Mouse (Mus musculus) ES-E14 (cell line): ENCODE results near the gene Frmd6. TPM values are rescaled to one million over a fixed set of nuclear protein-coding genes. Genes with fewer than 3 reads are reported as not detected.

Experiments
- DNase-seq: peaks from one replicate; pipeline ENCODE4 v3.0.0-alpha.2; 2013; ENCODE audit warnings: low read depth, low spot score
- H3K27ac ChIP-seq: 2 replicates; pipeline ENCODE4 v1.5.1; 2012; ENCODE audit warnings: low read depth, mild to moderate bottlenecking, low read length, moderate library complexity, mixed read lengths; ENCODE audit not compliant: poor library complexity, insufficient read depth, severe bottlenecking
- H3K36me3 ChIP-seq: 2 replicates; pipeline ENCODE4 v1.6.1; 2012; ENCODE audit warnings: mild to moderate bottlenecking, low read length, moderate library complexity, mixed read lengths; ENCODE audit not compliant: control insufficient read depth, poor library complexity, insufficient read depth, severe bottlenecking
- H3K4me1 ChIP-seq, 2 experiments: fragments of 150-350 bp in 1 of 2; sonication (generic) in 1 of 2; 2 replicates each; pipeline ENCODE4 v1.6.1; 2012; ENCODE audit warnings: low read length in 2 of 2, mild to moderate bottlenecking in 1 of 2, mixed read lengths in 1 of 2; ENCODE audit not compliant: control insufficient read depth in 2 of 2, insufficient read depth in 2 of 2, poor library complexity in 1 of 2
- H3K4me3 ChIP-seq, 2 experiments: fragments of 150-350 bp in 1 of 2; sonication (generic) in 1 of 2; 2 replicates each; pipeline ENCODE4 v1.5.1; 2012; ENCODE audit warnings: low read length in 2 of 2, low read depth in 1 of 2, mild to moderate bottlenecking in 1 of 2, mixed read lengths in 1 of 2; ENCODE audit not compliant: insufficient read depth in 1 of 2, poor library complexity in 1 of 2, severe bottlenecking in 1 of 2
- H3K9ac ChIP-seq: 2 replicates; pipeline ENCODE4 v1.6.1; 2012; ENCODE audit warnings: low read depth, mild to moderate bottlenecking, low read length, mixed read lengths; ENCODE audit not compliant: poor library complexity, insufficient read depth, severe bottlenecking
- H3K9me3 ChIP-seq: fragments of 150-350 bp; sonication (generic); 2 replicates; pipeline ENCODE4 v1.6.1; 2012; ENCODE audit warnings: low read depth, mild to moderate bottlenecking, low read length; ENCODE audit not compliant: control insufficient read depth, insufficient read depth
- CHD2 ChIP-seq: IDR thresholded peaks from 2 replicates; pipeline ENCODE4 v1.6.1; 2014; ENCODE audit warnings: mild to moderate bottlenecking, low read depth, low read length, inconsistent platforms
- HCFC1 ChIP-seq: IDR thresholded peaks from 2 replicates; pipeline ENCODE4 v1.6.1; 2012; ENCODE audit warnings: low read length, inconsistent platforms, borderline replicate concordance; ENCODE audit not compliant: insufficient read depth
- MAFK ChIP-seq: IDR thresholded peaks from 2 replicates; pipeline ENCODE4 v1.6.1; 2014; ENCODE audit warnings: mild to moderate bottlenecking, low read depth, low read length, inconsistent platforms; ENCODE audit not compliant: insufficient read depth
- ZC3H11A ChIP-seq: IDR thresholded peaks from 2 replicates; pipeline ENCODE4 v1.6.1; 2012; ENCODE audit warnings: low read depth, mild to moderate bottlenecking, inconsistent platforms, low read length, borderline replicate concordance
- ZNF384 ChIP-seq: IDR thresholded peaks from 2 replicates; pipeline ENCODE4 v1.6.1; 2012; ENCODE audit warnings: low read depth, low read length, inconsistent platforms
- in situ Hi-C, 2 experiments: fragments of 600-800 bp; cut with MboI; formaldehyde crosslinking; loops; one replicate each; pipeline ENCODE4 v1.15.1; 2025; ENCODE audit warnings: low sequenced_read_pairs in 2 of 2, inconsistent platforms in 1 of 2; ENCODE audit not compliant: unreplicated experiment in 2 of 2
- total RNA-seq: library from RNA; depleted of rRNA; stranded (reverse); fragments of 300-350 nt; gene quantifications from 2 replicates; pipeline ENCODE4 v1.2.3, GENCODE M21; 2012

Frmd6 gene
- total RNA-seq, 1 experiment = 22.5 TPM

DNA sequence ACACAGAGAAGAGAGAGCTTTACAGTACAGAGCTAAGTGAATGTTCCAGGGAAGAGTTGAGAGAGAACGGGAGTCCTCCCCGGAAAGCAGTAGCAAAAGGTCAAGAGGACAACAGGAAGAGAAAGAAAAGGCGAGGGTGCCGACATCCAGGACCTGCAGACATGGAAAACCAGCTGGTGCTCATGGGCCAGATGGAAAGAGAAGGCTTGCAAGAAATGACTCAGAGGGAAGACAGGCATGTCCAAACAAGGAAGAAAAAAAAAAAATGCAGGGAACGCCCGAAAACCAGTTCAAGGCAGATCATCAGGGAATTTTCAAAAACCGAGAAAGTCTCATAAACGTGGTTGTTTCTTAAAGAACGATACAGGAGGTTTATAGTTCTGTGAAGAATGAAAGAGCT, 81.6 kb downstream of the Frmd6 start:
- peaks cover 4 to 6% of the 10 kb centered on the region in 2 experiments; a peak in 3 of 4 replicates for H3K4me1 ChIP-seq
- DNase-seq = no peak
- in situ Hi-C loops = loop anchor here in 1 of 2 experiments (10.0 kb wide), 1 partner anchor 412 kb away; no protein-coding TSS in a partner anchor
- H3K9me3 ChIP-seq = no peaks in the 10 kb centered on the region; the same call in 1 of the 2 replicates
- TF ChIP-seq MAFK (no peak), ZNF384 (peak; percentile 74)
- H3K4me3 ChIP-seq = no peak overlapping the region
- no peak overlapping the region for H3K9ac ChIP-seq
- no peak overlapping the region for H3K27ac ChIP-seq
- no peaks in the 10 kb centered on the region for H3K36me3 ChIP-seq

GRCm38 (mm10) chr12:70907651-70908050, 82.3 kb downstream of the Frmd6 start:
- H3K27ac ChIP-seq = no peak overlapping the region

GRCm38 (mm10) chr12:70908076-70908475, 82.8 kb downstream of the Frmd6 start:
- H3K9ac ChIP-seq = no peak overlapping the region
- H3K27ac ChIP-seq = no peak overlapping the region
- peaks cover 4 to 6% of the 10 kb centered on the region in 2 experiments; a peak in 3 of 4 replicates for H3K4me1 ChIP-seq
- no peak overlapping the region for H3K4me3 ChIP-seq
- in situ Hi-C loops = loop anchor here in 1 of 2 experiments (10.0 kb wide), 1 partner anchor 413 kb away; no protein-coding TSS in a partner anchor
- no peak for DNase-seq
- H3K36me3 ChIP-seq = no peaks in the 10 kb centered on the region
- no peaks in the 10 kb centered on the region; the same call in 1 of the 2 replicates for H3K9me3 ChIP-seq
- no peak for TF ChIP-seq MAFK
- no peak for TF ChIP-seq ZC3H11A
- TF ChIP-seq HCFC1 = no peak
- TF ChIP-seq ZNF384 = no peak
- TF ChIP-seq CHD2 = no peak

More at GRCm38 (mm10) chr12:70907651-70908050, 82.3 kb downstream of the Frmd6 start:
- H3K36me3 ChIP-seq = no peaks in the 10 kb centered on the region
- H3K4me1 ChIP-seq = peaks cover 4 to 6% of the 10 kb centered on the region in 2 experiments; a peak in 3 of 4 replicates
- H3K9me3 ChIP-seq = no peaks in the 10 kb centered on the region; the same call in 1 of the 2 replicates
- in situ Hi-C loops = loop anchor here in 1 of 2 experiments (10.0 kb wide), 1 partner anchor 413 kb away; no protein-coding TSS in a partner anchor
- no peak overlapping the region for H3K9ac ChIP-seq
- H3K4me3 ChIP-seq = no peak overlapping the region
- no peak for TF ChIP-seq MAFK
- 0 out of 2 replicates have a peak, but pooled peaks have one; percentile 35 for TF ChIP-seq ZNF384
- no peak for DNase-seq

GRCm38 (mm10) chr12:70910241-70910720, 85.0 kb downstream of the Frmd6 start:
- in situ Hi-C loops = loop anchor here in 1 of 2 experiments (5.0 kb wide), 1 partner anchor 413 kb away; no protein-coding TSS in a partner anchor
- Histone ChIP-seq H3K36me3 (no peaks in the 10 kb centered on the region), H3K27ac (no peak overlapping the region), H3K9me3 (no peaks in the 10 kb centered on the region; the same call in 1 of the 2 replicates), H3K4me3 (no peak overlapping the region), H3K4me1 (peaks cover 4 to 6% of the 10 kb centered on the region in 2 experiments; a peak in 3 of 4 replicates), H3K9ac (no peak overlapping the region)
- peak; percentile 88 for DNase-seq
- no peak; the same call in 1 of the 2 replicates for TF ChIP-seq HCFC1
- no peak for TF ChIP-seq MAFK
- TF ChIP-seq CHD2 = no peak
- TF ChIP-seq ZNF384 = no peak
- peak; percentile 69; the same call in 1 of the 2 replicates for TF ChIP-seq ZC3H11A
